8 mouse cellular contexts compared by ENCODE assay signal in genomic region chr6:149010766-149011301, GRCm38 (mm10).
A peak's percentile ranks its signal among the peaks of the same experiment; 100 is the strongest.
DNase-seq lines count a peak whose midpoint lies in the region; ATAC-seq lines count a peak whose summit lies in the region.

No protein-coding gene starts in this region.

- DNase-seq in adrenal gland, adult 2 months: peak; percentile 10
- DNase-seq in adrenal gland, postnatal 25 days: no peak
- peak; percentile 24 for DNase-seq in kidney, postnatal 14 days
- peak; percentile 63 for DNase-seq in MN1 (ENCODE audit: low spot score)
- DNase-seq in skeletal muscle tissue, adult 2 months (ENCODE audit: low read depth, low spot score): peak; percentile 5
- DNase-seq in gastrocnemius, adult 8-10 months (ENCODE audit: low spot score in 2 of 2): no peak

- no peaks in the 10 kb centered on the region for H3K27me3 ChIP-seq in kidney, embryonic 14.5 days (ENCODE audit: control insufficient read depth, insufficient read depth, low read length)

- H3K4me3 ChIP-seq in kidney, embryonic 14.5 days (ENCODE audit: low read length): no peak overlapping the region

- no peak overlapping the region for H3K9ac ChIP-seq in kidney, embryonic 14.5 days (ENCODE audit: low read depth, low read length)

- no peak for ATAC-seq in kidney, embryonic 14.5 days (ENCODE audit: low FRiP score, low TSS enrichment)
- ATAC-seq in hematopoietic stem cell, adult 5-6 weeks (replicated peaks in 1 of 2; ENCODE audit: insufficient read depth in 1 of 2, low FRiP score in 2 of 2, low TSS enrichment in 1 of 2, low read depth in 1 of 2, poor library complexity in 2 of 2, severe bottlenecking in 2 of 2): peak; percentile 17 to 51; a peak in 1 of 4 replicates

- peaks cover 43% of the 10 kb centered on the region for H3K36me3 ChIP-seq in kidney, embryonic 14.5 days (ENCODE audit: control insufficient read depth, insufficient read depth, low read length)

- H3K4me2 ChIP-seq in kidney, embryonic 14.5 days (replicated peaks; ENCODE audit: low read depth, low read length): no peak overlapping the region

- H3K9me3 ChIP-seq in kidney, embryonic 14.5 days (ENCODE audit: control insufficient read depth, low read length): no peaks in the 10 kb centered on the region

- no peak overlapping the region for H3K27ac ChIP-seq in kidney, embryonic 14.5 days (ENCODE audit: low read depth, low read length)

- no peaks in the 10 kb centered on the region for H3K4me1 ChIP-seq in kidney, embryonic 14.5 days (ENCODE audit: control insufficient read depth, insufficient read depth, low read length)

Comparison
In these comparisons a context has a peak if more than half of its experiments do, and no peak if none do; other contexts are left out.
1. DNase-seq: peak in adrenal gland, adult 2 months (single experiment), kidney, postnatal 14 days (single experiment), MN1 (single experiment) and skeletal muscle tissue, adult 2 months (single experiment); none in adrenal gland, postnatal 25 days (single experiment) and gastrocnemius, adult 8-10 months (0 of 2).